Mouse (Mus musculus) gastrocnemius, adult 2 months (tissue): Measurements from ENCODE around the gene Aldh9a1. TPM values are rescaled to one million over a fixed set of nuclear protein-coding genes. Genes with fewer than 3 reads are reported as not detected.

ENCODE experiments used
- DNase-seq: peaks from one replicate; pipeline ENCODE4 v3.0.0; 2022
- H3K27ac ChIP-seq: fragments of 200-600 bp; 2 replicates; pipeline ENCODE4 v1.8.1; 2022; ENCODE audit warnings: mild to moderate bottlenecking
- H3K4me3 ChIP-seq: fragments of 200-600 bp; 2 replicates; pipeline ENCODE4 v1.8.1; 2022; ENCODE audit warnings: mild to moderate bottlenecking, moderate library complexity
- CTCF ChIP-seq: fragments of 200-600 bp; IDR thresholded peaks from 2 replicates; pipeline ENCODE4 v1.8.1; 2022; ENCODE audit warnings: antibody characterized with exemption, mild to moderate bottlenecking, moderate library complexity
- intact Hi-C: fragments of 180-260 bp; cut with DNase I; formaldehyde crosslinking; loops from one replicate; pipeline ENCODE4 v1.15.1; 2025
- long read RNA-seq, 2 experiments: library from polyadenylated mRNA; stranded (forward); transcript quantifications; one replicate each; pipeline ENCODE4 v2.0.0; 2021
- total RNA-seq, 2 experiments: library from RNA; stranded (reverse); gene quantifications; 2 replicates each; pipeline ENCODE4 v1.2.3; 2021

Gene Aldh9a1
- total RNA-seq, result 1 to 10 TPM; 4.1 to 5.8 TPM
- long read RNA-seq, experiment 1, transcript Aldh9a1-201 (11 exons, 2,835 nt), result major isoform, 5 of 7 reads
- long read RNA-seq, experiment 1, partial matches to known transcripts, result 0 of 7 reads
- long read RNA-seq, experiment 1, other reads (novel, unspliced or antisense), result 2 of 7 reads
- long read RNA-seq, experiment 2, transcript Aldh9a1-201 (11 exons, 2,835 nt), result major isoform, 6 of 12 reads
- long read RNA-seq, experiment 2, partial matches to known transcripts, result 0 of 12 reads
- long read RNA-seq, experiment 2, other reads (novel, unspliced or antisense), result 6 of 12 reads

DNA sequence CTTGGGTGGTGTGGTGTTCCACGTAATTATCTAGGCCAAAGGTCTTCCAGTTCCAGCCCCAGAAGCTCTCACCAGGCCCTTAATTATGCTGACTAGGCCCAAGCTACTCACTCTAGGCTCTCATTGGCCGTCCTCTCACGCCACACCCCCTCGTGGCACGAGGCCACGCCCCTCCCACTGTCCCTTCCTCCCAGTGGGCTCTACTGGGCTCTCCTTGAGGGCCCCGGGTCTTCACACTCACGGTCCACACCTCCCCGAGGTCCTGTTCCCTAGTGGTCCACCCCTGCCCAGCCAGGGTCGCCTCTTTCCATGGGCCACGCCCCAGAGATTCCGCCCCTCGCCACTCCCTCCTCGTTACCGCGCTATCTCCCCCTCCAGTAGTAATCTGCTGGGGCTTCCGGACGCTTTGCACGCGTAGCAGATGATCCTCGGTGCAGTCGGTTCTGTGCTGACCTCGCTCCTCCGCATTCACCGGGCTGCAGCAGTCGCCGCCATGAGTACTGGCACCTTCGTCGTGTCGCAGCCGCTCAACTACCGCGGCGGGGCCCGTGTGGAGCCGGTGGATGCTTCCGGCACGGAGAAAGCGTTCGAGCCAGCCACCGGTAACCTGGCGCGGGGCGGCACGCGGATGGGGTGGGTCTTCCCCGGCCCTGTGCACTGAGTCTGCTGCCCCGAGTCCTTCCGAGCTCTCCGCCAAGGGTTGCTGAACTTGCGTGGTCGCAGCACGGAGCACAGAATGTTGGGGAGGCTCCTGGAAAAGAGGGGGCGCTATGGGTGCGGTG is at the start of gene Aldh9a1:
TSS of gene Aldh9a1 (plus strand) at position 177 of the 782 bp plus-strand sequence.
- Histone ChIP-seq H3K4me3 (peak within 1 kb of the TSS; percentile 82), H3K27ac (peak within 1 kb of the TSS; percentile 90)
- DNase-seq, result peak; percentile 91
- intact Hi-C loops, result no loop called here
- no peak for TF ChIP-seq CTCF

DNA sequence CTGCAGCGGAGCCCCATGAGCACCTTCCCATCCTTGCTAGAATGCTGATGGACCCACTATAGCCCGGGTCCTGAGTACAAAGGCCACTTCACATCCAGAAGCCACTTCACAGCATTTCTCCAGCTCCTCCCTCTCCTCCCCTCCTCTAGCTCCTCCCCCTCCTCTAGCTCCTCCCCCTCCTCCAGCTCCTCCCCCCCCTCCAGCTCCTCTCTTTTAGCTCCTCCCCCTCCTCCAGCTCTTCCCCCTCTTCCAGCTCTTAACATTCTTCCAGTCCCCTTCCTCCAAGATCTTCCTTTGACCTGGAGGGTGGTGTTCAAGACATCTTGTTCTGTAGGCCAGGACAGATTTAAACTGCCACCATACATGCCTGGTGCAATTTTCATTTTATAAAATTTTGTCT is 49.7 kb upstream of the Aldh9a1 start:
- DNase-seq, result no peak
- intact Hi-C loops, result no loop called here
- TF ChIP-seq CTCF, result no peak
- H3K4me3 ChIP-seq, result no peak overlapping the region
- no peak overlapping the region for H3K27ac ChIP-seq

DNA sequence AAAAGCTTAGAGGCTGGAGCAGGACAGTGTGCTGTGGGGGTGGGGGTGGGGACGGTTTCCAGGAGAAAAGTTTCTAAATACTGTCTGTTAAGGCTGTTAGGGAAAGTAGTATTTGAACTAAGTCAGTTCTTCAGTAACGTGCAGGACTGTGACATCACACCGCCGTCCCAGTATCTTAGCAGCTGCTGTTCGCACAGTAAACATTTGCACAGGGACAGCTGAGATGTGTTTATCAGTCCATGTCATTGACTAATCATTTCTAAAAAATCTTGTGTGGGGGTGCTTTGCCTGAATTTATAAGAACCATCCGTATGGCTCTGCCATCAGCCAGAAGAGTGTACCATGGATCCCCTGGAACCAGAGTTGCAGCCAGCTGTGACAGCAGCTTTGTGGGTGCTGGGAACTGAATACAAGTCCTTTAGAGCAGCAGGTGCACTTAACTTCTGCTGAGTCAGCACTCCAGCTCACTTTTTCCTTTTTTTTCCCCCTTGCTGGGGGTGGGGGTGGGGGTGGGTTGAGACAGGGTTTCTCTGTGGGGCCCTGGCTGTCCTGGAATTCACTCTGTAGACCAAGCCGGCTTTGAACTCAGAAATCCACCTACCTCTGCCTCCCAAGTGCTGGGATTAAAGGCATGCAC is 44.2 kb upstream of the Aldh9a1 start:
- Histone ChIP-seq H3K27ac (no peak overlapping the region), H3K4me3 (no peak overlapping the region)
- intact Hi-C loops, result loop anchor here (2.0 to 5.0 kb wide), 2 partner anchors 19 to 33 kb away; no protein-coding TSS in a partner anchor
- DNase-seq, result no peak
- TF ChIP-seq CTCF, result no peak

DNA sequence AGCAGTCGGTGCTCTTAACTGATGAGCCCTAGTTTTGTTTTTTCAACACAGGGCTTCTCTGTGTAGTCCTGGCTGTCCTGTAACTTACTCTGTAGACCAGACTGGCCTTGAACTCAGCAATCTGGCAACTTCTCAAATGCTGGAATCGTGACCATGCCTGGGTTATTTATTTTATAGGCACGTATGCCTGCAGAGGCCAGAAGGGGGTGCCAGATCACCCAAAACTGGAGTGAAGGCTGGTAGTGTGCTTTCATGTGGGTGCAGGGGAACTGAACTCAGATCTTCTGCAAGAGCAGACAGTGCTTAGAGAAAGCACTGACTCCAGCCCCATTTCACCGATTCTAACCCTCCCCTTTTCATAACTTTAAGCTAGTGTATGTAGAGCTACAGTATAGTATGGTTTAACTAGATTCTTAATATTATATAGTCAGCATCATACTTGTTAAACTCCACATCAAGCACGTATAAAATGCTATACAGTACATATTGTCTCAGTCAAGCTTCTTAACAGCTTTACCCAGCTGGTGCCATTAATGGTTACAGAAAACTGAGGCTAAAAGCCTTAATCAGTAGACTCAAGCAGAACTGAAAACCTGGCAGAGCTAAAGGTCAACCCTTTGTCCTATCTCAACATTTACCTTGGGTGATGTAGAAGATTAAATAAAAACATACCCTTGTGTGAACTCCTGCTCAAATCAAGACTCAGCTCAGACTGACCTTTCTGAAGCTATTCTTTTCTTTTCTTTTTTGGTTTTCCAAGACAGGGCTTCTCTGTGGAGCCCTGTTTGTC is 43.1 kb upstream of the Aldh9a1 start:
- no peak overlapping the region for H3K4me3 ChIP-seq
- DNase-seq, result peak; percentile 32
- intact Hi-C loops, result loop anchor here (5.0 kb wide), 1 partner anchor 34 kb away; no protein-coding TSS in a partner anchor
- TF ChIP-seq CTCF, result peak; percentile 56
- H3K27ac ChIP-seq, result no peak overlapping the region

DNA sequence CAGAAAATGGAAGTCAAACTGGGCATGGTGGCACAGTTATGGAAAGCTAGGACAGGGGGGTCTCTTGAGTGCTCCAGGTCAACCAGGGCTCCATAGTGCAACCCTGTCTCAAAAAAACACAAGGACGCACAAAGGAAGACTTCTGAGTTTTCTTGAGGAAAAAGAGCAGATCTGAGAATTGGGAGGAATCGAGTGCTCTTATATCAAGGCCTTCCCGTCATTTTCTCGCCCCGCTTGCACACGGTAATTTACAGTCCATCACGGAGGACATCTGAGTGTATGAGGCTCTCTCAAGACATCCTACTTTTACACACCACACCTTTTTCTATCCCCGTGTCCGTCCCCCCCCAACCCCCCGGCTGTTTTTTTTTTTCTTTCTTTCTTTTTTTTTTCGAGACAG is 42.1 kb upstream of the Aldh9a1 start:
- intact Hi-C loops, result loop anchor here (5.0 kb wide), 1 partner anchor 35 kb away; no protein-coding TSS in a partner anchor
- peak overlapping the region; percentile 97; the same call in 1 of the 2 replicates for H3K27ac ChIP-seq
- H3K4me3 ChIP-seq, result peak overlapping the region; percentile 89
- DNase-seq, result no peak
- TF ChIP-seq CTCF, result no peak

DNA sequence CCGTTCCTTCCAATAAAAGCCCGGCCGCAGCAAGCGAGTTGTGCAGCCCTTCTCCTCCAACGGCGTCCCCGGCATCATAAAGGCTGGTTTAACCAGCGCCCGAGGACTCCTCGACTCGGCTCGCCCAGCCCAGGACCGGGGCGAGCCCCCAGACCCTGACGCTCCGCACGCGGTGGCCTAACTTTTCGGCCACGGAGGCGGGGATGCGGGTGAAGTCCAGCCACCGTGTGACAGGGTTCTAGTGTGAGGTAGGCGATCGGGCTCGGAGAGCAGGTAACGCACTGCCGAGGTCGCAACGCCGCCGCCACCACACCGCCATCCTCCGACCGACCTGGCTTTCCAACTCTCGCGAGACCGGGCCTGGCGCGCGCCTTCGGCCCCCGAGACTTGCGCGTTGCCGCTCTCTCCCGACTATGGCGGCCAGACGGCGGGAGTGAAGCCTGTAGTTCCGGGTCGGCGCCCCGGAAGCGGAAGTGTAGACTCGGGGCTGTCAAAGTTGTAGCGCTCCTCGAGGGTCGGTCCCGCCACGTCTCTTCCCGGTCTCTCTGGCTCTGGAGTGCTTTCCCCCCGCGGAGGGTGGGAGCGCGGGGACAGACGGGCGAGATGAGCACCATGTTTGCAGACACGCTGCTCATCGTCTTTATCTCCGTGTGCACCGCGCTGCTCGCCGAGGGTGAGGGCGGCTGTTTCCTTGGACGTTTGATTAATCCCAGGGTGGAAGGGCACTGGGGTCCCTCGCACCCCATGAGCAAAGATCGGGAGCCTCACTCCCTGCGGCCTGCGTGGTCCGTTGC is 41.3 kb upstream of the Aldh9a1 start, which contains the start of gene Tmco1:
TSS of gene Tmco1 (plus strand) at position 118 of the 794 bp plus-strand sequence.
- TF ChIP-seq CTCF, result peak; percentile 8; the same call in 1 of the 2 replicates
- Histone ChIP-seq H3K4me3 (peak within 1 kb of the TSS; percentile 89), H3K27ac (peak within 1 kb of the TSS; percentile 97)
- peak; percentile 100 for DNase-seq
- intact Hi-C loops, result loop anchor here (5.0 kb wide), 1 partner anchor 36 kb away; no protein-coding TSS in a partner anchor

DNA sequence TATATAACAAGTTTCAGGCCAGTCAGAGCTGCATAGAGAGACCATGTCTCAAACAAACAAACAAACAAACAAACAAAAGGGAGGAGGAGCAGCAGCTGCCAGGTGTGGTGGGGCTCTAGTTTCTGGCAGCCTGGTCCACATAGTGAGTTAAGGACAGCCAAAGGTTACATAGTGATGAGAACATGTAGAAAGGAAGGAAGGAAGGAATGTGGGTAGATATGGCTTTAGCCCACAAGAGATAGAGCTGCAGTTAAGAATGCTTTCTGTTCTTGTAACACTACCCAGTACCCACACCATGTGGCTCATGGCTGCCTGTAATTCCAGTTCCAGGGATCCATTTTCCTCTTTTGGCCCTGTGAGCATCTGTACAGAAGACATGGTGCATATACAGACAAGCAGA is 37.4 kb upstream of the Aldh9a1 start:
- intact Hi-C loops, result no loop called here
- DNase-seq, result no peak
- no peak overlapping the region for H3K4me3 ChIP-seq
- H3K27ac ChIP-seq, result no peak overlapping the region
- TF ChIP-seq CTCF, result no peak

DNA sequence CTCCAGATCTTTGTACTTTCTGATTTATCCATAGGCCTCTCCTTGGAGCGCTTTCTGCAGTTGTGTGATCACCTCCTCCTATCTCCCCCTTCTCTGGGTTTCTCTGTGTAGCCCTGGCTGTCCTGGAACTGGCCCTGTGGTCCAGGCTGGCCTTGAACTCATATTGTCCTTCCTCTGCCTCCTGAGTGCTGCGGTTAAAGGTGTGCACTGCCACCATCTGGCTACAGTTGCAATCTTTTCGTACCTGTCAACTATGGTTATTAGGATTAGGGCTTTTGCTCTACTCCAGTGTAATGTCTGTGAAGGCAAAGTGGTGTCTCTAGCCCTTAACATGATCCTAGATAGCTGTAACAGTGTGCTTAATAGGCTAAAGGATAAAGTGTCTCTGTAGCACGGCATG is 36.6 kb upstream of the Aldh9a1 start:
- intact Hi-C loops, result no loop called here
- DNase-seq, result no peak
- Histone ChIP-seq H3K27ac (no peak overlapping the region), H3K4me3 (no peak overlapping the region)
- TF ChIP-seq CTCF, result peak; percentile 20; the same call in 1 of the 2 replicates

DNA sequence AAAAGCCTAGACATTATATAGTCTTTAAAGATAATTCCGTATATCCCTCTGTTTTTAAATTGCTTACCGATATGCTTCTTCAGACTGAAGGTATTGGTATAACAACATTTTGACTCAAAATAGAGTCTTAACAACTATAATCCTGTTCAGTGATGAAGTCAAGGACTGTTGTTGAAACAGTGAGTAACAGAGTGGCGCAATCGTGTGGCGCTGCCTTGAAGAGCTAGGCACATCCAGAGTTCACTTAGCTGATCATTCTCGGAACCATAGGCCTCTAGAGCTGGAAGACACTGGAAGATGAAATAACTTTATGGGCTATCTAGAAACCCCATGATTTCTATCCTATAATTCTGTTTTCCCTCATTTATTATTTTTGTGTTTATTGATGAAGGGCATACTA is 28.1 kb upstream of the Aldh9a1 start:
- DNase-seq, result no peak
- H3K4me3 ChIP-seq, result no peak overlapping the region
- intact Hi-C loops, result no loop called here
- no peak overlapping the region for H3K27ac ChIP-seq
- TF ChIP-seq CTCF, result no peak

DNA sequence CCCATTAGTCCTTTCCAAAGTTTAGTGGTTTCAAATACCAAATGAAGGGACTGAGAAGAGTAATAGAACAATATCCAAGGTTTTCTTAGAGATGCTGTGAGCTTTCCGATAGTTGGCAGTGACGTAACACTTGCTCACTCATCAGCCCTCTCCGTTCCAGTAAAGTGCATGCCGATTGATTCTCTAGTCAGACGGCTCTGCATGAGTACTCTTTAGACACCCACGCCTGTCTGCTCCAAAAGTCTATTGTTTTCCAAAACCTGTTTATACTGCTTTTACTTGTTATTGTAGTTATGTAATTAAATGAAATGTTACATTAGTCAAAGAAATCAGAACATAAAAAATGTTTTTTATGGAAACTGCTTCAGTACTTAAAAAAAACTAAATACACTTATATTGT is 21.0 kb upstream of the Aldh9a1 start:
- intact Hi-C loops, result no loop called here
- TF ChIP-seq CTCF, result no peak
- Histone ChIP-seq H3K27ac (no peak overlapping the region), H3K4me3 (no peak overlapping the region)
- no peak for DNase-seq

DNA sequence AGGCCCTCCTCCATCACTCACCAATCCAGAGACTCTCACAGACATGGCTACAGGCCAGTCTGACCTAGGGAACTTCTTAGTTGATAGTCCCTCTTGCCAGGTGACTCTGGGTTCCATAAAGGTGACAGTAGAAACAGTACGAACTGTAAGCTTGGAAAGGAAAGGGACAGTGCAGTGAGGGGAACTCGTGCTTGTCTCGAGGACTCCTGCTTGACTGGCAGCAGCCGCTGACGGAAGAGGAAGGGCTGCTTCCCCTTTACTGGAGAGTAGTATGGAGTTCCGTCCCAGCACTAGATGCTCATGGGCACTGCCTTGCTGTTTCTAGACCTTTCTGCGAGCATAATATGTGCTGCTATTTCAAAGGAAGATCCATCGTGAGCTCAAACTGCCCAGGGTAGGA is 18.7 kb upstream of the Aldh9a1 start:
- peak; percentile 24 for DNase-seq
- TF ChIP-seq CTCF, result no peak
- no peak overlapping the region for H3K4me3 ChIP-seq
- intact Hi-C loops, result no loop called here
- peak overlapping the region; percentile 24; the same call in 1 of the 2 replicates for H3K27ac ChIP-seq
